Mouse (Mus musculus) liver (tissue): ENCODE results near the gene Kng1.

Source experiments
- DNase-seq: peaks from one replicate; pipeline ENCODE4 v3.0.0-alpha.2; 2020; ENCODE audit warnings: mixed read lengths

Kng1 gene

DNA sequence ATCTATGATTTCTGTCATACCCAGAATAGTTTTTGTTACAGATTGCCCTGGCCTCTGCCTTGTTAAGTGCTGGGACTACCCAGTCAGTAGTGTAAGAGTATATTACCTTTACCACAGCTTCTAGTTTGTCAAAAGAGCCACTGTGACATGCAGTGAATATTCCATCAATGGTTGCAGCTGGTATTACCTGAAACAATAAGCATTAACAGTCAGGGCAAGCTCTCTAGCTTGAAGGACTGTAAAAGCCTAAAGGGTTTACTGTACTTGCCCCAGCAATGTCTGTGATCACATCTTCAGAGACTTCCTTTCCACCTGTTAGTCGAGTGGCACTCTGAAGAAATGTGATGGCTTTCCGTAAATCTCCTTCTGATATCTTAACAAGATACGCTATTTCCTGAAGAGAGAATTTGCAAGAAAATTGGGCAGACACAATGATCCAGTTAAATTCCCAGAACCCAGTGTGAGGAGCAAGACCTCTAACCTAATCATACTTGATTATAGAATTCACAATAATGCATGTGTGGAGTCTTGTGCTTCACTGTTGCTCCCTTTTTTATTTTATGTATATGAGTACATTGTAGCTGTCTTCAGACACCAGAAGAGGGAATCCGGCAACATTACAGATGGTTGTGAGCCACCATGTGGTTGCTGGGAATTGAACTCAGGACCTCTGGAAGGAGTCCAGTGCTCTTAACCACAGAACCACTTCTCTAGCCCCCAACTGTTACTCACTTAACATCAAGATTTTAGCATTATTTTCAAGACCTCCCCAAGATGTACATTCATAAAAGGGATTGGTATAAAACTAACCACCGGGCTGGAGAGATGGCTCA lies 56.9 kb downstream of the Kng1 start:
- DNase-seq = no peak

DNA sequence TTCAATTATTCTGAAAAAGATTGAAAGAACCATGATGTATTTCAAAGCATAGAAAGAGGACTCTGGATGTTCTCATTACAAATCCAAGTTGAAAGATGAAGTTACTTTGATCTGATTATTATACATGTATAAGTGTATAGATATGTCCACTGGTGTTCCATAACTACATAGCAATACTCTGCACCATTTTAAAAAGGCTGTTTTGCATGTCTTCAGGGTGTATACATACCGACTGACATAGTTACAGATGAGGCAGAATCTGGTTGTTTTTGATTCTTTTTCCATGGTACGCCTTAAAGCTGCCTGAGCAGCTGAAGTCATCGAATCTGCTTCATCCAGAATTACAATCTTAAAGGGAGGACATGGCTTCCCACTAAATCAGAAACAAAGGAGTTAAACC lies 57.8 kb downstream of the Kng1 start:
- no peak for DNase-seq

DNA sequence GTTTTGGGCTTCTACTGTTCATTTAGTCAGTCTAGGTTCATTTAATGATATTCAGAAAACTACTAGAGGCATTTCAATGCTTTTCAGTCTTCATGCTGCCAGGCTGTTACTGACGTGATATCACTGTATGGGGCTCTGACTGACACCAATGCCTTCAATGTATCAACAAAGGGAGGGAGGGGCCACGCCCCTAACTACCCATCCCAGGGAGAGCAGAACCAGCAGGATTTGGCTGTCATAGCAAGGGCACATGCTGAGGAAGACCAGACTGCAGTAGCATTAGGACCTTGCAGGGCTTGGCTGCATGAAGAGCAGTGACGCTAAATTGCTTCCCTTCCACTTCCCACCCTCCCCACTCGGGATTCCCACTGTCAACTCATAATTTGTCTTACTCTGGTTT lies 59.5 kb downstream of the Kng1 start:
- DNase-seq = no peak

DNA sequence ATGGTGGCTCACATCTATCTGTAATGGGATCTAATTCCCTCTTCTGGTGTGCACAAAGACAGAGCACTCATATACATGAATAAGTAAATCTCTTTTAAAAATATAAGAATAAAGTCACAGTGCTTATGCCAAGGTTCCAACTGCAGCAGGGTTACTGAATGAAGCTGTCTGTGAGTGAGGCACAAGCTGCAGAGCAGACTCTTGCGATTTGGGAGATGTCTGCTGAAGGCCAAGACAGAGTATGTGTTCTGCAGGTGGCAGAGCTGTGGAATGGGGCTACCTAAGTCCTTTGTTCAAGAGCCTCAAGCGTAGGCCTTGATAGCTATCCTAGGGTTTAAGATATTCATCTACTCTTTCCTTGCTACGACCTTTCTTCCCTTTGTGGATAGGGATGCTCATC lies 64.8 kb downstream of the Kng1 start:
- no peak for DNase-seq

DNA sequence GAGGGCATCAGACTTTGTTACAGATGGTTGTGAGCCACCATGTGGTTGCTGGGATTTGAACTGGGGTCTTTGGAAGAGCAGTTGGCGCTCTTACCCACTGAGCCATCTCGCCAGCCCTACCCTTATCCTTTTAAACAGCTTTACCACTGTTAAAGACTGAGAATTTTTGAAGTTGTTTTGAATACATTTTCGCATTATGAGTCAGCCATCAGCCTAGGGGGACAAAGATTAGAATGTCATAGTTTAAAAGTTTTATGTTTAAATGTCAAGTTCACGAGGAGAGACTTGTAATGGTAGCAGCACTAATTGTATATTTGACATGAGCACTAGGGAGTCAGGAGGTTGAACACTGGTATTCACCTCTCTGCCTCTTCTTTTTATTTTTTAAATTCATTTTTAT lies 65.4 kb downstream of the Kng1 start:
- no peak for DNase-seq

DNA sequence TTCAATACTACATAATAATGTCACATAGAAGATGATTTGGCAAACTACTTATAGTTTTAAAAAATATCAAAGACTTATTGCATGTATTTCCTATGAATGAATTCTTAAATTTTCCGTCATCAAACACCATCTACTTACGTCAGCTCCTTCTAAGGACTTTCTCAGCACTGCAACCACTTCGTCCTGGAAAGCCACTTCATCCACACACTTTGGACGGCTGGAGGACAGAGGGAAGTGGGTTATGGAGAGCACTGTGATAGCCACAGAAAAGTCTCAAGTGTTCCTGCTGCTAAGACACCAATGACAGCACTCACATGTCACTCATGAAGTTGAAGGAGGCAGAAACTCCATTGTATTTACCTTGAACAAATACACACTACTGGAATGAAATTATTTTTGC lies 66.7 kb downstream of the Kng1 start:
- DNase-seq = no peak

DNA sequence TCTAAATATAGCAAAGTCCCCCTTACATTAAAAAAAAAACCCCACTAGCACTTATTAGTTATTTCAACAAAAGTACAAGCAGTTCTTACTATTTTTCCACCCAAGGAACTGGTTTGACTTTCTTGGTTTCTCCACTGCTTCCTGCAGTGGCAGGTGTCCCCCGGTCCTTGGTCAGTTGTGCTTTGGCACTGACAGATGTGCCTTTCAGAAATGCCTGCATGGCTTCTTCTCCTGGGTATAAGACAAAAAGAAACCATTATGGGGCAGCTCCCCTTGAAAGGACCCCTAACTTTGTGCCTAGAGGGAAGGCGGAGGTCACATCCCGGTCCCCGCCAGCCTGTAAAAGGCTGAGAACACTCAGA lies 69.6 kb downstream of the Kng1 start:
- no peak for DNase-seq

DNA sequence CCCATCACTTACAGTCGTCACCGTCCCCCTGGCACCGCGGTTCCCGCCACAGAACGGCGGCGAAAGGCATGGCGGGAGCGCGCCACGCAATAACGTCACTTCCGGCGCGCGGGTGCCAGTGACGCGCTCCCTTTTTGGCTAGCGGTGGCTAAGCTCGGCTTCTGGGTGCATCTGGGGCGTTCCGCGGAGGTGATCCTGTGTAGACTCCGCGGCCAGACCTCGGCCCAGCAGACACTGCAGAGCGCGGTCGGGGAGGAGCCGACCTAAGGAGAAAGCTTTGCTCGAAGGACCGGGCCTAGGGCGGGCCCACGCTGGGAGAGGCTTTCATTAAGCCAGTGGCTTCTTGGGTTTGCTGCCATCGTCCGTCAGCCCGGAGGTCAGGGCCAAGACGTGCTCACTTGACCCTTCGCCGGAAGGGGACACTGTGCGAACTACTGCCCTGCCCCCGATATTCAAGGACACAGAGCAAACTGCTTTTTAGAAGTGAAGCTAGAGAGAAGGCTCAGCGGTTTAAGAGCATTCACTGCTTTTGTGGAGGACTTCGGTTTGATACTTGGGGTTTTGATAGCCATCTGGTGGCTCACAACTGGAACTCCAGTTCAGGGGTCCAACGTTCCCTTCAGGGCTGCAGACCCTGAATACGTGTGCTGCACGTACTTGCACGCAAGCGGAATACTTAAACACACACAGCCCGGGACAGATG lies 70.2 kb downstream of the Kng1 start, which contains the start of gene Rfc4:
Gene Rfc4 (minus strand): TSS at position 65 of the 703 bp plus-strand sequence.
- DNase-seq = peak; percentile 91

DNA sequence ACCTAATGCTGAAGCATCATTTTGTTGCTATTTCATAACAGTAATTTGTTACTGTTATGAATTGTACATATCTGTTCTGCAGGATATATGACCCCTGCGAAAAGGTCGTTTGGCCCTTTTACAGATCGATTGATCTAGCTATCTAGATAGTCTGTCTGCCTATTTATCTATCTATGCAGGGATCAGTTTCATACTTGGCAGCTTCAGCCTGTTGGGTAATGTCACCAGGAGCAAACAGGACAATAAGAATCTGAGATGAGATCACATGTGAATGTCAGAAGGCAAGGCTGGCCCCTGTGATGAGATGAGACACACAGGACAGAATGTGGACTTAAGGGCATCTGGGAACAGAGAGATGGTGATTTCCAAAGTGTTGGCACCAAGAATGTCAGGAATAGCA lies 72.6 kb downstream of the Kng1 start:
- no peak for DNase-seq
